Comparison of ENCODE assay signal across 9 mouse cellular contexts in genomic region chr11:98295013-98295585, GRCm38 (mm10). TPM values are rescaled to one million over a fixed set of nuclear protein-coding genes. Genes with fewer than 3 reads are reported as not detected.
DNase-seq lines count a peak whose midpoint lies in the region; ATAC-seq lines count a peak whose summit lies in the region.
"Had no signal": no experiment of that assay in that cellular context is flagged by ENCODE, and none has a peak within 500 bp of the region (broad histone marks: within the 10 kb centered on the region; RNA-seq: fewer than 3 reads in every experiment).

No protein-coding gene starts in this region.

- peak overlapping the region; percentile 64 for H3K4me3 ChIP-seq in heart, embryonic 13.5 days
- peak overlapping the region; percentile 71 for H3K4me3 ChIP-seq in intestine, embryonic 15.5 days (replicated peaks)
- peak overlapping the region; percentile 60 for H3K4me3 ChIP-seq in neural tube, embryonic 15.5 days (replicated peaks)

- DNase-seq in heart, adult 11 months = no peak
- peak; percentile 13 for DNase-seq in A20 (ENCODE audit: low read depth, low spot score)
- peak; percentile 57 to 61 for DNase-seq in cerebellum, postnatal 36 days
- no peak for DNase-seq in adrenal gland, adult 18-20 months (ENCODE audit: low spot score in 2 of 2)
- no peak for DNase-seq in adrenal gland, adult 2 months

- peaks cover 73% of the 10 kb centered on the region for H3K27me3 ChIP-seq in heart, embryonic 13.5 days (replicated peaks)
- H3K27me3 ChIP-seq in intestine, embryonic 15.5 days (replicated peaks) = no peaks in the 10 kb centered on the region; the same call in none of the 2 replicates
- H3K27me3 ChIP-seq in neural tube, embryonic 15.5 days (replicated peaks) = peaks cover 6% of the 10 kb centered on the region; the same call in 1 of the 2 replicates

- peak overlapping the region; percentile 84 for H3K9ac ChIP-seq in heart, embryonic 13.5 days
- peak overlapping the region; percentile 70 for H3K9ac ChIP-seq in intestine, embryonic 15.5 days
- peak overlapping the region; percentile 71 for H3K9ac ChIP-seq in neural tube, embryonic 15.5 days (replicated peaks)

- no peak for ATAC-seq in heart, embryonic 13.5 days (ENCODE audit: extremely low read depth, insufficient number of reproducible peaks, low FRiP score, low TSS enrichment)
- ATAC-seq in intestine, embryonic 15.5 days = 0 out of 2 replicates have a peak, but pooled peaks have one; percentile 6
- ATAC-seq in neural tube, embryonic 15.5 days (ENCODE audit: low FRiP score) = peak; percentile 42

- peaks cover 46% of the 10 kb centered on the region for H3K4me1 ChIP-seq in heart, embryonic 13.5 days
- peaks cover 25% of the 10 kb centered on the region for H3K4me1 ChIP-seq in intestine, embryonic 15.5 days (replicated peaks)
- peaks cover 59% of the 10 kb centered on the region for H3K4me1 ChIP-seq in neural tube, embryonic 15.5 days

- H3K9me3 ChIP-seq in heart, embryonic 13.5 days = no peaks in the 10 kb centered on the region
- H3K9me3 ChIP-seq in intestine, embryonic 15.5 days = no peaks in the 10 kb centered on the region
- no peaks in the 10 kb centered on the region for H3K9me3 ChIP-seq in neural tube, embryonic 15.5 days (replicated peaks)

- H3K27ac ChIP-seq in heart, embryonic 13.5 days (replicated peaks) = no peak overlapping the region
- no peak overlapping the region for H3K27ac ChIP-seq in intestine, embryonic 15.5 days
- H3K27ac ChIP-seq in neural tube, embryonic 15.5 days (replicated peaks) = peak overlapping the region; percentile 82

- WGBS in heart, embryonic 13.5 days = 7% methylated on average over 9 of the region's 9 CpGs
- 11% methylated on average over 9 of the region's 9 CpGs for WGBS in intestine, embryonic 15.5 days
- 3% methylated on average over 9 of the region's 9 CpGs for WGBS in neural tube, embryonic 15.5 days

- peak overlapping the region; percentile 94 for H3K4me2 ChIP-seq in heart, embryonic 13.5 days
- peak overlapping the region; percentile 98 for H3K4me2 ChIP-seq in intestine, embryonic 15.5 days (replicated peaks)
- peak overlapping the region; percentile 81 for H3K4me2 ChIP-seq in neural tube, embryonic 15.5 days

- no peaks in the 10 kb centered on the region for H3K36me3 ChIP-seq in heart, embryonic 13.5 days
- no peaks in the 10 kb centered on the region for H3K36me3 ChIP-seq in intestine, embryonic 15.5 days
- no peaks in the 10 kb centered on the region for H3K36me3 ChIP-seq in neural tube, embryonic 15.5 days

RNA-seq across cellular contexts. Expression of gene Neurod2, which starts 34.3 kb away (rescaled TPM):
- polyA plus RNA-seq in heart, embryonic 13.5 days (2015; fragmentation: Nextera tagmentation; extraction: Ambion mirVana) = 0.04 TPM in 1 of 2 replicates, not detected in the other
- 0.09 TPM in 2 replicates for polyA plus RNA-seq in intestine, embryonic 15.5 days (2015; fragmentation: Nextera tagmentation; extraction: Ambion mirVana)
- 13.7 and 16.3 TPM in 2 replicates for polyA plus RNA-seq in neural tube, embryonic 15.5 days (2015; fragmentation: Nextera tagmentation; extraction: Ambion mirVana)
- not detected for total RNA-seq in adrenal gland, adult 18-20 months (2021)
- not detected for total RNA-seq in adrenal gland, adult 2 months (2021)
- not detected in 2 replicates for polyA plus RNA-seq in adrenal gland, adult 2 months (2012; rRNA removed)
- polyA plus RNA-seq: Patski had no signal

RNA-seq across cellular contexts. Expression of gene Ppp1r1b, which starts 53.1 kb away (rescaled TPM):
- polyA plus RNA-seq in heart, embryonic 13.5 days (2015; fragmentation: Nextera tagmentation; extraction: Ambion mirVana) = 40.5 and 51.7 TPM in 2 replicates
- 52.2 and 68.9 TPM in 2 replicates for polyA plus RNA-seq in intestine, embryonic 15.5 days (2015; fragmentation: Nextera tagmentation; extraction: Ambion mirVana)
- polyA plus RNA-seq in neural tube, embryonic 15.5 days (2015; fragmentation: Nextera tagmentation; extraction: Ambion mirVana) = 2.5 and 3.7 TPM in 2 replicates
- under 1 TPM; 0.27 to 0.32 TPM for total RNA-seq in adrenal gland, adult 18-20 months (2021)
- total RNA-seq in adrenal gland, adult 2 months (2021) = under 1 TPM; 0.17 to 0.55 TPM
- 0.22 and 0.37 TPM in 2 replicates for polyA plus RNA-seq in adrenal gland, adult 2 months (2012; rRNA removed)

Comparison
In these comparisons a context has a peak if more than half of its experiments do, and no peak if none do; other contexts are left out.
1. DNase-seq: peak in A20 (single experiment) and cerebellum, postnatal 36 days (2 of 2); none in heart, adult 11 months (single experiment), adrenal gland, adult 18-20 months (0 of 2) and adrenal gland, adult 2 months (single experiment).
2. RNA of gene Neurod2, which starts 34.3 kb away (polyA plus RNA-seq): 13.7 to 16.3 TPM in neural tube, embryonic 15.5 days; 0.09 TPM in intestine, embryonic 15.5 days, 0.04 TPM in heart, embryonic 13.5 days and not detected in adrenal gland, adult 2 months; every median in the first group is over 10 times any median in the second.
3. Peak in every context shown above with its lines, with median percentiles within 50 percentile points of each other: H3K4me2 ChIP-seq, H3K4me3 ChIP-seq and H3K9ac ChIP-seq.